In the genomic region with DNA sequence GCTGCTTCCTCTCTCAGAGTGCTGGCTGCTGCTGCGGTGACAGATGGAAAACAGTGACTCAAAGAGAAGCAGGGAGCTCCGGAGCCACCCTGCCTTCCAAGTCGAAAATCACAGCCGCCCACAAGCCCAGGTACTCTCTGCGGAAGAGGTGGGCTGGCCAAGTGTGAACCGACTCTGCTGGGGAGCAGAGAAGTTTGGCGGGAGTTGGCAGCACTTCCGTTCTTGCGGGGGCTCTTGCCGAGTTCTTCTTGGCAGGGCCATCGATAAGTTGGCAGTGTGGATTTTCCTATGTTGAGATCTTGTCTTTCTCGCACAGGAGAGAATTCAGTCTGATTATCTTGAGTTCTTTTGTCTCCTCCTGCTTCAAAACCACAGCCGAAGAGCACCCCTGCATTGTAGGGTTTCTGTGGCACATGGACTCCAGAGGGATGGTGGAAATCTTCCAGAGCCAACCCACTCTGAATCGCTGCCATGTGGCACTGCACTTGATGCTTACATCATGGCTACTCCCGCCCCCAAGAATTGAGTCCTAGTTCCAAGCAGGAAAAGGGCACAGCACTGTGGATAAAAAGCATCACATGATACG, we compare ENCODE assay signal across 13 mouse cellular contexts. TPM values are rescaled to one million over a fixed set of nuclear protein-coding genes. Genes with fewer than 3 reads are reported as not detected.
A peak's percentile ranks its signal among the peaks of the same experiment; 100 is the strongest.
DNase-seq lines count a peak whose midpoint lies in the region.
"Had no signal": no experiment of that assay in that cellular context is flagged by ENCODE, and none has a peak within 500 bp of the region (broad histone marks: within the 10 kb centered on the region; RNA-seq: fewer than 3 reads in every experiment).

No protein-coding gene starts in this region.

- peak; percentile 71 for DNase-seq in 3T3-L1 (ENCODE audit: low read depth, low spot score)
- peak; percentile 91 for DNase-seq in cerebellum, adult 11-12 months
- DNase-seq in frontal cortex, postnatal 14 days (ENCODE audit: low spot score in 2 of 2): peak; percentile 75 to 83
- DNase-seq in left cerebral cortex, adult 8-10 months (ENCODE audit: low spot score in 2 of 2): peak; percentile 57 to 96
- no peak for DNase-seq in gastrocnemius, postnatal 4 days (ENCODE audit: low spot score in 2 of 2)
- no peak for DNase-seq in adrenal gland, adult 18-20 months (ENCODE audit: low spot score in 2 of 2)
- no peak for DNase-seq in testis, postnatal 10 days (ENCODE audit: low spot score)
- DNase-seq in kidney, adult 9 months: no peak
- DNase-seq: embryo, embryonic 11 days; gastrocnemius, postnatal 25 days; kidney, postnatal 10 days had no signal

RNA-seq across cellular contexts. Expression of a gene that starts 18.7 kb away (rescaled TPM):
- 10 to 100 TPM; 61.9 to 87.7 (median 73.3) TPM for total RNA-seq in left cerebral cortex, adult 8-10 months (2022)
- under 1 TPM; 0.10 to 0.13 TPM for total RNA-seq in gastrocnemius, postnatal 4 days (2021)
- under 1 TPM in 1 of 2 experiments, not detected in 1; 0.19 TPM for total RNA-seq in adrenal gland, adult 18-20 months (2021)
- total RNA-seq: CH12.LX; gastrocnemius, postnatal 25 days; hematopoietic stem cell, adult 5-6 weeks had no signal

Comparison
In these comparisons a context has a peak if more than half of its experiments do, and no peak if none do; other contexts are left out.
1. DNase-seq: peak in 3T3-L1 (single experiment), cerebellum, adult 11-12 months (single experiment), frontal cortex, postnatal 14 days (2 of 2) and left cerebral cortex, adult 8-10 months (2 of 2); none in gastrocnemius, postnatal 4 days (0 of 2), adrenal gland, adult 18-20 months (0 of 2), testis, postnatal 10 days (single experiment) and kidney, adult 9 months (single experiment).
2. RNA of a gene that starts 18.7 kb away (total RNA-seq): 61.9 to 87.7 TPM in left cerebral cortex, adult 8-10 months; 0.19 TPM in adrenal gland, adult 18-20 months and 0.10 to 0.13 TPM in gastrocnemius, postnatal 4 days; every median in the first group is over 10 times any median in the second.